Mouse (Mus musculus) lung, postnatal 0 days (tissue): ENCODE data around the gene Rbbp8nl.

ENCODE experiments used
- CTCF ChIP-seq: IDR thresholded peaks from 2 replicates; pipeline ENCODE4 v1.5.1; 2016; ENCODE audit warnings: antibody characterized with exemption, mild to moderate bottlenecking
- EP300 ChIP-seq: IDR thresholded peaks from 2 replicates; pipeline ENCODE4 v1.6.1; 2016; ENCODE audit warnings: antibody characterized with exemption, mild to moderate bottlenecking, control low read depth

- no peak for TF ChIP-seq CTCF
- no peak for TF ChIP-seq EP300
These were observed 15.2 kb downstream of the Rbbp8nl start for GRCm38 (mm10) chr2:180274523-180274922.
